Mouse (Mus musculus): Measurements from ENCODE around the gene Pcyox1. TPM values are rescaled to one million over a fixed set of nuclear protein-coding genes. Genes with fewer than 3 reads are reported as not detected.
A peak's percentile ranks its signal among the peaks of the same experiment; 100 is the strongest.

Gene Pcyox1
- polyA plus RNA-seq, 1 experiment from 2014 or later: 49.8 TPM

DNA sequence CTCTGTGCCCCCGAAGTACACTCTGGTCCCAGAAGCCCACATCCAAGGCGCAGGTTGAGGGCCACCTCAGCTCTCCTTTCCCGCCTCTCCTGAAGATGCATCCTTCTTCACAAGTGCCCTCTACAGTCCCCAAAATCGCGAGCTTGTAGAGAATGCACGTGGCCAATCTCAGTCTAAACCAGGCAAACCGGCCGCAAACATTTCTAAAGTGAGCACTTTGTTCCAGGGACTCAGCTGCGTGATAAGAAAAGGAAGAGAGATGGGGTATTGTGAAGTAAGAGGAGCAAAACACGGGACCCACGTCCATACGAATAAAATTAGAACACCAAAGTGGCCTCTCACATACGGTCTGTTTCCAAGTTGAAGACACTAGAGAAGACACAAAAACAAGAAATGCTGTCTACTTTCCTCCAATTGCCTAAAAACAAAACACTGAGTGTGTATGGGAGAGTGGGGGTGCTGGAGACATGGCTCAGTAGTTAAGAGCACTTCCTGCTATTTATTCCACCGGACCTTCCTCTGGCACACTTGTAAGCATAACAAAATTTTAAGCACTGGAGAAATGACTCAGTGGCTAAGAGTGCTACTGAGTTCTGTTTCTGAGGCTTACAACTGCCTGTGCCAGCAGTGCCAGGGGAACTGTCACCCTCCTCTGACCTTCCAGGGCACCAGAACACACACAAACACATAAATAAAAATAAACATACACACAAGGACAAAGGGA lies 465 bp upstream of the Pcyox1 start:
- no peaks in the 10 kb centered on the region for H3K27me3 ChIP-seq
- H3K4me2 ChIP-seq: peak overlapping the region; percentile 78
- peak overlapping the region; percentile 76 for H3K4me3 ChIP-seq
- peaks cover 3% of the 10 kb centered on the region; the same call in 1 of the 2 replicates for H3K36me3 ChIP-seq
- H3K9ac ChIP-seq: peak overlapping the region; percentile 88
- 3% methylated on average over 14 of the region's 14 CpGs for WGBS
- ATAC-seq (replicated peaks; ENCODE audit: insufficient number of reproducible peaks, insufficient read depth, low FRiP score, low read depth): no peak
- peak overlapping the region; percentile 85 for H3K27ac ChIP-seq
- H3K4me1 ChIP-seq (replicated peaks): peaks cover 29% of the 10 kb centered on the region
- no peaks in the 10 kb centered on the region for H3K9me3 ChIP-seq (replicated peaks)

- peak overlapping the region; percentile 85 for H3K27ac ChIP-seq
Measured at GRCm38 (mm10) chr6:86395969-86396368, 985 bp downstream of the Pcyox1 start.

GRCm38 (mm10) chr6:86395021-86395420 lies 1.9 kb downstream of the Pcyox1 start:
- Histone ChIP-seq H3K4me3 (0 out of 2 replicates have a peak overlapping the region, but pooled peaks have one; percentile 9), H3K4me2 (peak overlapping the region; percentile 78), H3K27ac (no peak overlapping the region; the same call in 1 of the 2 replicates), H3K4me1 (replicated peaks) (peaks cover 25% of the 10 kb centered on the region), H3K27me3 (no peaks in the 10 kb centered on the region), H3K9ac (no peak overlapping the region), H3K9me3 (replicated peaks) (no peaks in the 10 kb centered on the region), H3K36me3 (peaks cover 27% of the 10 kb centered on the region)
- no peak for ATAC-seq (replicated peaks; ENCODE audit: insufficient number of reproducible peaks, insufficient read depth, low FRiP score, low read depth)
- WGBS: 65% methylated on average over 9 of the region's 9 CpGs

More at GRCm38 (mm10) chr6:86395969-86396368, 985 bp downstream of the Pcyox1 start:
- peaks cover 18% of the 10 kb centered on the region for H3K36me3 ChIP-seq
- peak overlapping the region; percentile 78 for H3K4me2 ChIP-seq
- no peaks in the 10 kb centered on the region for H3K27me3 ChIP-seq
- peak overlapping the region; percentile 76 for H3K4me3 ChIP-seq
- peak overlapping the region; percentile 88 for H3K9ac ChIP-seq
- WGBS: 25% methylated on average over 10 of the region's 10 CpGs
- no peak for ATAC-seq (replicated peaks; ENCODE audit: insufficient number of reproducible peaks, insufficient read depth, low FRiP score, low read depth)
- no peaks in the 10 kb centered on the region for H3K9me3 ChIP-seq (replicated peaks)
- H3K4me1 ChIP-seq (replicated peaks): peaks cover 28% of the 10 kb centered on the region

DNA sequence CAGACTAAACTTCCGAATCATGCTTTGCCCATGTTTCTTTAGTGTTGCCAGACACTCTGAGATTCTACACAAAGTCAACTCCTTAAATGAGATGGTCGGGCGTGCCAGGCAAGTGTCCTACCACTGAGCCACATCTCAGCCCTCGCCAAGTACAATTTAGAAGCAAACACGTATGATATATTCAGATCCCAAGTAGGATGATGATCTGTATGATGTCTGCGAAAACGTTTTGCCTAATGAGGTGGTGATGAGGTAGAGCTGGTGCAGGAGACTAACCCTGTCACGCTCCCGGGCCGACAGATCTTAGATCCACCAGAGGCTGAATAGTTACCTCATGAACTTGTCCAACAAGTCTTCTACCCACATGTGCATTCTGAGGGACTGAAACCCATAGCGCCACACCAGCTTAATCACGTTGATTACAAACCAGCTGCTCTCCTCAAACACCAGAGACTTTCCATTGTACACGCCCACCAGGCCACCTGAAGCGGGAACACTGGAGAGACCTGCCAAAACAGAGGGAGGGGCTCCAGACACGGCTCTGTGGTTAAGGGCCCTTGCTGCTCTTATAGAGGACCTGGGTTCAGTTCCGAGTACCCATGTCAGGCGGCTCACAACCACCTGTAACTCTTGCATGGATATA lies 2.8 kb downstream of the Pcyox1 start:
- ATAC-seq (replicated peaks; ENCODE audit: insufficient number of reproducible peaks, insufficient read depth, low FRiP score, low read depth): no peak
- H3K9me3 ChIP-seq (replicated peaks): no peaks in the 10 kb centered on the region
- peaks cover 35% of the 10 kb centered on the region for H3K36me3 ChIP-seq
- H3K4me1 ChIP-seq (replicated peaks): peaks cover 25% of the 10 kb centered on the region
- no peak overlapping the region for H3K4me2 ChIP-seq
- H3K27ac ChIP-seq: no peak overlapping the region
- no peak overlapping the region for H3K4me3 ChIP-seq
- H3K27me3 ChIP-seq: no peaks in the 10 kb centered on the region
- WGBS: 87% methylated on average over 17 of the region's 17 CpGs
- no peak overlapping the region for H3K9ac ChIP-seq

GRCm38 (mm10) chr6:86393187-86393586 lies 3.8 kb downstream of the Pcyox1 start:
- Histone ChIP-seq H3K4me1 (replicated peaks) (peaks cover 25% of the 10 kb centered on the region), H3K4me2 (no peak overlapping the region), H3K4me3 (no peak overlapping the region), H3K36me3 (peaks cover 45% of the 10 kb centered on the region), H3K9me3 (replicated peaks) (no peaks in the 10 kb centered on the region), H3K27me3 (no peaks in the 10 kb centered on the region), H3K27ac (no peak overlapping the region), H3K9ac (no peak overlapping the region)
- ATAC-seq (replicated peaks; ENCODE audit: insufficient number of reproducible peaks, insufficient read depth, low FRiP score, low read depth): no peak
- 90% methylated on average over 1 of the region's 1 CpGs for WGBS

GRCm38 (mm10) chr6:86391326-86391725 lies 5.6 kb downstream of the Pcyox1 start:
- Histone ChIP-seq H3K9me3 (replicated peaks) (no peaks in the 10 kb centered on the region), H3K4me1 (replicated peaks) (peaks cover 19% of the 10 kb centered on the region), H3K27ac (no peak overlapping the region), H3K4me2 (no peak overlapping the region), H3K36me3 (peaks cover 53% of the 10 kb centered on the region), H3K9ac (no peak overlapping the region), H3K4me3 (no peak overlapping the region), H3K27me3 (no peaks in the 10 kb centered on the region)
- 95% methylated on average over 5 of the region's 5 CpGs for WGBS
- ATAC-seq (replicated peaks; ENCODE audit: insufficient number of reproducible peaks, insufficient read depth, low FRiP score, low read depth): no peak

DNA sequence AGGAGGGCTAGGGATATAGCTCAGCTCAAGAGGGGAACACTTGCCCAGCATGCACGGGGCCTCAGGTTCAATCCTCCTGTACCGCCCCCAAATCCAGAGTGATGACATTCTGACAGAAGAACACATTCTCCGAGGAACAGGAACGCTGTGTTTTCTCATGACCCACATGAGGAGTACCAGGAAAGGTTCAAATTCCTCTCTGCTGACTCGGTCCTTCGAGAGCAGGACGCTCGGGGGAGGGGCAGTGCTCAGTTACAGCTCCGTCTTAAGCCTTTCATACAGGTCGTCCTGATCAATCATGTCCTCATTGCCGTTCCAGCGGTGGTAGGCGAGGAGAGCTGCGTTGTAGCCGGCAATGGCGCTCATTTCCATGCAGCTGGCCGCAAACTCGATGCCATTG lies 8.5 kb downstream of the Pcyox1 start:
- Histone ChIP-seq H3K4me3 (no peak overlapping the region), H3K9me3 (replicated peaks) (no peaks in the 10 kb centered on the region), H3K9ac (no peak overlapping the region), H3K4me1 (replicated peaks) (no peaks in the 10 kb centered on the region), H3K27ac (no peak overlapping the region), H3K27me3 (no peaks in the 10 kb centered on the region), H3K4me2 (no peak overlapping the region), H3K36me3 (peaks cover 54% of the 10 kb centered on the region)
- ATAC-seq (replicated peaks; ENCODE audit: insufficient number of reproducible peaks, insufficient read depth, low FRiP score, low read depth): no peak
- WGBS: 64% methylated on average over 18 of the region's 18 CpGs

DNA sequence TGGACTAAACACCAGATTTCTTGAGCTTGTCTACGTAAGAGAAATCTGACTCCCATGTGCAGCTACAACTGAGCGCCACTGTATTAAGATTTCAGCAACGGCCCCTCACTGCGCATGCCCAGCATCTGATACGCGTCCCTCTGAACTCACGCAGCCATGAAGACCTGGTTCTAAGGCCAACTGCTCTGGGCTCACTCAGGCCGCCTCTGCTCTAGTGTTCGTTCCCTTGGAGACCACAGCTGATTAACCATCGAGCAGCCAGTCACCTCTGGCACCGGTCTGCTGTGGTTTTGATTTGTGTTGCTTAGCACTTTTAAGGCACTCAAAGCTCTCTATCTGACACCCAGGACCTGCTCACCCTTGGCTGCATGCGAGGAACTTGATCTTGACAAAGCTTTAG lies 9.6 kb downstream of the Pcyox1 start:
- Histone ChIP-seq H3K36me3 (peaks cover 53% of the 10 kb centered on the region), H3K27me3 (no peaks in the 10 kb centered on the region), H3K27ac (no peak overlapping the region), H3K4me2 (no peak overlapping the region), H3K9ac (no peak overlapping the region), H3K9me3 (replicated peaks) (no peaks in the 10 kb centered on the region), H3K4me3 (no peak overlapping the region), H3K4me1 (replicated peaks) (no peaks in the 10 kb centered on the region)
- 73% methylated on average over 12 of the region's 12 CpGs for WGBS
- no peak for ATAC-seq (replicated peaks; ENCODE audit: insufficient number of reproducible peaks, insufficient read depth, low FRiP score, low read depth)

DNA sequence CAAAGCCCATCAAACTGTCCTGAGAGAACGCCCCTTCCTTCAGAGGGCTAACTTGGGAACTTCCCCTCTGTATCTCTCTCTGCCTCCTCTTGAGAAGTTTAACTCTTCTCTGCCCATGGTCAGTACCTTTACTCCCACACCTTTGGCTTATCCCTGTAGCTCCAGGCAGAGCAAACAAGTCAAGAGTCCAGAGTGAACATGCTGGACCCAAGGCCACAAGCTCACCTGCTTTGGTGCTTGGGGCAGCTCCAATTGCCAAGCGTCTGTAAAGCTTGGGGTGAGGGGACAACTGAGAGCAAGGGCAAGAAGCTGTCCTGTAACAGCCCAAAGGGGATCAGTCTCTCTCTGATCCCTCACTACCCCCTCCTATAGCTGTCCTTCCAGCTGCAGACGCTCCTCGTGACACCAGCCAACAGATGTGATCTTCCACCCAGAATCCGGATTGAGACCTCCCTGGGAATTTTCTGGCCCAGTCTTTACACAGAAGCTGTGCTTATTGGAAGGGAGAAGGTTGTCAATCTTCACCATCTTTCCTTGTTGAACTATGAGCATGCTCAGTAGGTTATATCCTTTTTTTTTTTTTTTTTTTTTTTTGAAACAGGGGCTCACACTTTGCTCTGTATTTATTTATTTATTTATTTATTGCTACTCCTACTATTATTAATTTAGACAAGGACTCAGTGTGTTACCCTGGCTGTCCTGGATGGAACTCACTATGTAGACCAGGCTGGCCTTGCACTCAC lies 11.4 kb downstream of the Pcyox1 start:
- H3K27ac ChIP-seq: no peak overlapping the region
- 73% methylated on average over 5 of the region's 5 CpGs for WGBS
- H3K27me3 ChIP-seq: no peaks in the 10 kb centered on the region
- H3K36me3 ChIP-seq: peaks cover 35% of the 10 kb centered on the region
- H3K4me2 ChIP-seq: no peak overlapping the region
- H3K9ac ChIP-seq: no peak overlapping the region
- H3K4me3 ChIP-seq: no peak overlapping the region
- ATAC-seq (replicated peaks; ENCODE audit: insufficient number of reproducible peaks, insufficient read depth, low FRiP score, low read depth): no peak
- no peaks in the 10 kb centered on the region for H3K9me3 ChIP-seq (replicated peaks)
- H3K4me1 ChIP-seq (replicated peaks): no peaks in the 10 kb centered on the region

- Histone ChIP-seq H3K4me2 (no peak overlapping the region), H3K36me3 (peaks cover 27% of the 10 kb centered on the region), H3K27me3 (no peaks in the 10 kb centered on the region), H3K9ac (no peak overlapping the region), H3K4me1 (replicated peaks) (no peaks in the 10 kb centered on the region), H3K4me3 (no peak overlapping the region), H3K27ac (no peak overlapping the region), H3K9me3 (replicated peaks) (no peaks in the 10 kb centered on the region)
- WGBS: 56% methylated on average over 4 of the region's 4 CpGs
- no peak for ATAC-seq (replicated peaks; ENCODE audit: insufficient number of reproducible peaks, insufficient read depth, low FRiP score, low read depth)
Measured at GRCm38 (mm10) chr6:86384692-86385091, 12.3 kb downstream of the Pcyox1 start.

- ATAC-seq (replicated peaks; ENCODE audit: insufficient number of reproducible peaks, insufficient read depth, low FRiP score, low read depth): no peak
- H3K9me3 ChIP-seq (replicated peaks): no peaks in the 10 kb centered on the region
- H3K27ac ChIP-seq: no peak overlapping the region
- H3K4me2 ChIP-seq: no peak overlapping the region
- H3K27me3 ChIP-seq: no peaks in the 10 kb centered on the region
- H3K9ac ChIP-seq: no peak overlapping the region
- peaks cover 23% of the 10 kb centered on the region for H3K36me3 ChIP-seq
- H3K4me1 ChIP-seq (replicated peaks): no peaks in the 10 kb centered on the region
- no peak overlapping the region for H3K4me3 ChIP-seq
- WGBS: 43% methylated on average over 16 of the region's 16 CpGs
Measured at GRCm38 (mm10) chr6:86383370-86383769, 13.6 kb downstream of the Pcyox1 start.
